Mouse (Mus musculus) neural tube, embryonic 11.5 days (tissue): ENCODE data around the gene Aff3. TPM values are rescaled to one million over a fixed set of nuclear protein-coding genes. Genes with fewer than 3 reads are reported as not detected.
A peak's percentile ranks its signal among the peaks of the same experiment; 100 is the strongest.
"Not testable (repeated sequence)": the region's sequence is repeated elsewhere in the genome, so short reads cannot be mapped to it uniquely, and the experiment has no call there.

Experiments used
- ATAC-seq: fragments of 200-750 bp; cut with Nextera tagmentation; 2 replicates; pipeline ENCODE4 v1.8.0; 2017; ENCODE audit warnings: moderate number of reproducible peaks, mild to moderate bottlenecking, moderate TSS enrichment, moderate library complexity; ENCODE audit not compliant: insufficient read depth, low FRiP score, low TSS enrichment
- DNase-seq: peaks from one replicate; pipeline ENCODE4 v3.0.0-alpha.2; 2015; ENCODE audit warnings: low spot score
- H3K27ac ChIP-seq: fragments of 300-500 bp; sonication (generic); 2 replicates; pipeline ENCODE4 v1.5.1; 2014; ENCODE audit warnings: low read depth, mild to moderate bottlenecking, low read length
- H3K27me3 ChIP-seq: fragments of 300-500 bp; sonication (generic); 2 replicates; pipeline ENCODE4 v1.6.1; 2014; ENCODE audit warnings: mild to moderate bottlenecking, low read length, mixed read lengths; ENCODE audit not compliant: control insufficient read depth, insufficient read depth
- H3K36me3 ChIP-seq: fragments of 300-500 bp; sonication (generic); 2 replicates; pipeline ENCODE4 v1.6.1; 2014; ENCODE audit warnings: mild to moderate bottlenecking, low read length, moderate library complexity, mixed read lengths; ENCODE audit not compliant: control insufficient read depth, insufficient read depth
- H3K4me1 ChIP-seq: fragments of 300-500 bp; sonication (generic); 2 replicates; pipeline ENCODE4 v1.6.1; 2014; ENCODE audit warnings: low read length, mixed read lengths; ENCODE audit not compliant: control insufficient read depth, insufficient read depth
- H3K4me2 ChIP-seq: fragments of 300-500 bp; sonication (generic); 2 replicates; pipeline ENCODE4 v1.6.1; 2014; ENCODE audit warnings: low read depth, mild to moderate bottlenecking, moderate library complexity
- H3K4me3 ChIP-seq: fragments of 300-500 bp; sonication (generic); 2 replicates; pipeline ENCODE4 v1.5.1; 2014; ENCODE audit warnings: low read depth, low read length
- H3K9ac ChIP-seq: fragments of 300-500 bp; sonication (generic); 2 replicates; pipeline ENCODE4 v1.6.1; 2014; ENCODE audit warnings: mild to moderate bottlenecking, low read length
- H3K9me3 ChIP-seq: fragments of 300-500 bp; sonication (generic); 2 replicates; pipeline ENCODE4 v1.6.1; 2016; ENCODE audit warnings: low read length; ENCODE audit not compliant: control insufficient read depth
- WGBS: fragments of 180-500 bp; shearing (Covaris S2); extraction: QIAGEN DNeasy Blood & Tissue Kit; methylation state at CpG from one replicate; pipeline ENCODE4 v1.1.7; 2014; 5-methylcytosine and 5-hydroxymethylcytosine counted together
- polyA plus RNA-seq: library from polyadenylated mRNA; unstranded; fragments of >200 nt; fragmentation: Nextera tagmentation; extraction: Ambion mirVana; gene quantifications from 2 replicates; pipeline ENCODE4 v1.2.1, GENCODE M21; 2014

Aff3 gene
- polyA plus RNA-seq, 1 experiment from 2014 or later, result 33.3 TPM

DNA sequence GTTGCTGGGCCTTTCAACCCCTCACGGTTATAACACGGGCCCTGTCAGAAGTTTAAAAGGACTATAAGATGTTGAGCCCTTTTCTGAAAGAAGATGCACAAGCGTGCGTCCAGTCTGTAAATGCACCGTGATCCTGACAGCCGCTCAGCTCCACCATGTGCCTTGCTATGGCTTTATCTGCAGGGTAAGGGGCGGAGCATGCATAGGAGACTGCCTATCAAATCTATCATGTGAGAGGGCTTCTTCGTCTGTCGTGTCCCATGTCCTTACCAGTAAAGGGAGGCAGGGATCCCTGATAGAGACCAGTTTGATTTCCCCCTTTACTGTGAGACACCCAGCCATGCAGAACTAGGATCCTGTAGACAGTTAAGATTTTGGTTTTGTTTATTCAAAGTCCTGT lies 222.3 kb downstream of the Aff3 start:
- no peak overlapping the region for H3K4me2 ChIP-seq
- 0 out of 2 replicates have a peak overlapping the region, but pooled peaks have one; percentile 27 for H3K27ac ChIP-seq
- H3K9ac ChIP-seq, result no peak overlapping the region
- no peaks in the 10 kb centered on the region for H3K27me3 ChIP-seq
- no peaks in the 10 kb centered on the region for H3K9me3 ChIP-seq
- H3K4me1 ChIP-seq, result peaks cover 68% of the 10 kb centered on the region
- DNase-seq, result peak; percentile 12
- ATAC-seq, result no peak
- H3K36me3 ChIP-seq, result no peaks in the 10 kb centered on the region
- no peak overlapping the region for H3K4me3 ChIP-seq
- 63% methylated on average over 9 of the region's 9 CpGs for WGBS

DNA sequence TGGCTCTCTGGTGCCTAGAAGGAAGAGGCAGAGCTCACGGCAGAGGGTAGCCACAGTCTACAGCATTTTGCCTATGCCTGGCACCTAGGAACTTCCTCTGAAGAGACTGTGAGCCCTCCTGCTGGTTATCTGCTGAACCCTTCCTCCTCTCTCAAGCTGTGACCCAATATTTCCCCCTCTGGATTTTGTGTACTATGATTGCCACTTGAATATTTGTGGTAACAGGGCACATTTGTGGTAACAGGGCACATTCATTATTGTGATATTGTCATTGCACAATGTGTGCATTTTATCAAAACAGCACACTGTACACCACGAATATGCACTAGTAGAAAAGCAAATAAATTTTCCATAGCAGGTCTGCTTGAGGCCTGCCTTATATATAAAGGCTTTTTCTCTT lies 223.0 kb downstream of the Aff3 start:
- H3K27me3 ChIP-seq, result no peaks in the 10 kb centered on the region
- H3K4me1 ChIP-seq, result peaks cover 70% of the 10 kb centered on the region
- H3K4me3 ChIP-seq, result no peak overlapping the region
- H3K36me3 ChIP-seq, result no peaks in the 10 kb centered on the region
- no peak overlapping the region for H3K4me2 ChIP-seq
- no peaks in the 10 kb centered on the region for H3K9me3 ChIP-seq
- 0 out of 2 replicates have a peak overlapping the region, but pooled peaks have one; percentile 39 for H3K27ac ChIP-seq
- 49% methylated on average over 2 of the region's 2 CpGs for WGBS
- ATAC-seq (no peak), DNase-seq (no peak)
- no peak overlapping the region for H3K9ac ChIP-seq

DNA sequence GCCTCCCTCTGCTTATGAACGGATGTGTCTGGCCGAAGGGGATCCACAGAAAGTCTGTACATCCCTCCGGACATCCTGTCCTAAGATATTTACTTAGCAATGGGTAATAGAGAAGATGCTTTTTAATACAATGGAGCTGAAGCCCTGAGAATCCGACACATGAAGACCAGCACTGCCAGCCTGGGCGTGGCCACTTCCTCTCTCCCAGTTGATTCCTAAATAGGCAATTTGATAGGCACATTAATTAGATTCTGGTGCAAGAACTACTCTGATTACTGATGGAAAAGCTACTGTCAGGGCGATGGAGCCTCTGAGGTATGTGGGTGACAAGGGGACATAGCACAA lies 224.3 kb downstream of the Aff3 start:
- Histone ChIP-seq H3K9ac (no peak overlapping the region), H3K27ac (peak overlapping the region; percentile 51; the same call in 1 of the 2 replicates), H3K9me3 (no peaks in the 10 kb centered on the region), H3K36me3 (no peaks in the 10 kb centered on the region), H3K27me3 (no peaks in the 10 kb centered on the region), H3K4me3 (no peak overlapping the region), H3K4me1 (peaks cover 71% of the 10 kb centered on the region), H3K4me2 (no peak overlapping the region)
- DNase-seq, result no peak
- no peak for ATAC-seq
- 71% methylated on average over 6 of the region's 6 CpGs for WGBS

DNA sequence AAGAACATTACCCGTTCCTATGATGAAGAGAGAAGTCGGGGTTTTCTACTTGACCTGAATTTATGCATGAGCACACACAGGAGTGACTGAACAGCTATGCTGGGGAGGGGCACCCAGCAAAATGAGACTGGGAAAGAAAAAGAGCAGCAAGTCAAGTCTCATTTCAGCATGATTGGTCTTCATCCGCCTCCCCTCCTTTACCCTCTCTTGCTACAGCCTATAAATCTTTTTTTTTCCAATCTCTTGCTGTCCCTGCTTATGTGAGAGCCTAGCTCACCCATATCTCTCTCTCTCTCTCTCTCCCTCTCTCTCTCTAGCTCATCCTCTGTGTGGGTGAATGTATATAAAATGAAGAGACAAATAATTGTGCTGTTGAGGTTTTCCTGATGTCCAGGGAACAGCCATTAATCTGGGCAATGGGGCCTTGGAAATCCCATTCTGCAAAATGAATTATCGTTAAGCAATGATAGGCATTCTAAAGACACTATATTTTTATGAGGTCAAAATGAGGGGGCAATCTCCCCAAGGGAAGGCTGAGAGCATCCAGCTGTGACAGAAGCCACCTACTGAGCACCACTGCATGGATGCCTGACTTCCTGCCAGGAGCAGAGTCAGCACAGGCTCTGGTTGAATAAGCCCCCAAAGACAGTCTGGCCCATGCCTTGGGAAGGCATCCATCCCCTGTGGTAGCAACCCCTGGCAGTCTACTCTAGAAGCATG lies 224.8 kb downstream of the Aff3 start:
- Histone ChIP-seq H3K4me1 (peaks cover 69% of the 10 kb centered on the region), H3K27me3 (no peaks in the 10 kb centered on the region), H3K4me3 (no peak overlapping the region), H3K9me3 (no peaks in the 10 kb centered on the region), H3K9ac (no peak overlapping the region), H3K4me2 (no peak overlapping the region), H3K36me3 (no peaks in the 10 kb centered on the region), H3K27ac (peak overlapping the region; percentile 51; the same call in 1 of the 2 replicates)
- peak; percentile 68 for ATAC-seq
- 17% methylated on average over 4 of the region's 4 CpGs for WGBS
- DNase-seq, result peak; percentile 55

DNA sequence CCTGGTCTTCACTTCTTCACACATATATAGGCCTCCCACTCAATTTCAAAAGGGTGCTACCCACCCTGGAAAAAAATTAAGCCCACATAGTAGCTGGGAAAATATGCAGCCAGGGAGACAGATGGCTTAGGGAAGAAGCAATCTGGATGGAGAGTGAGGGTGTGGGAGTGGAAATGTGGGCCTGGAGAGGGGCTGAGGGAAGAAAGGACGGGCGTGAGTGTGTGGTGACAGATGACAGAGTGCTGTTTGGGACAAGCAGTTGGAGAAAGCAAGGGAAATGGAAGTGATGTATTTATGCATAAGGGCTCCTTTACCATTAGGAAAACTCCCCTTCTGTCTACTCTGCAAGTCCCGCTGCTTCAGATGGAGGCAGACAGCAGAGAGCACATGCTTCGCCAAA lies 226.3 kb downstream of the Aff3 start:
- 22% methylated on average over 4 of the region's 4 CpGs for WGBS

DNA sequence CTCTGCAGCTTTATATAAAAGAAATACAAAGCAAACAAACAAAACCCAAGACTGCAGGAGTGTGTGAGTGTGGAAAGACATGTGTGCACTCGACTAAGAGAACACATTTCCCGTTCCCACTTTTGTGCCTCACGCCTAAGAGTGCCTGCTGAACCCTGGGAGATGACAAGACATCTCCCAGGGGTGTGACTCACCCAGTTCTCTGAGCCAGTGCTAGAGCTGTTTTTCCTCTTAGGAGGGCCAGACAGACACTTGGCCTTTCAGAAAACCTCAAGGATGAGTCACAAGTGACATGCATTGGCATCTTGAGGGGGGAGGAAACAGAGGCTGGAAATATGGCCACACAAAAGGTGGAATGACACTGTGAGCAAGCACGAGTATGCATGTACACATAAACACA lies 227.1 kb downstream of the Aff3 start:
- ATAC-seq (no peak), DNase-seq (no peak)
- Histone ChIP-seq H3K9ac (no peak overlapping the region), H3K4me3 (no peak overlapping the region), H3K4me2 (no peak overlapping the region), H3K27ac (peak overlapping the region; percentile 45; the same call in 1 of the 2 replicates), H3K9me3 (no peaks in the 10 kb centered on the region), H3K4me1 (peaks cover 56% of the 10 kb centered on the region), H3K36me3 (no peaks in the 10 kb centered on the region), H3K27me3 (no peaks in the 10 kb centered on the region)
- 63% methylated on average over 4 of the region's 4 CpGs for WGBS

More for the DNA sequence above, 226.3 kb downstream of the Aff3 start:
- Histone ChIP-seq H3K27me3 (no peaks in the 10 kb centered on the region), H3K9me3 (no peaks in the 10 kb centered on the region), H3K9ac (0 out of 2 replicates have a peak overlapping the region, but pooled peaks have one; percentile 7), H3K4me3 (no peak overlapping the region), H3K4me1 (peaks cover 63% of the 10 kb centered on the region), H3K27ac (peak overlapping the region; percentile 45), H3K4me2 (no peak overlapping the region), H3K36me3 (no peaks in the 10 kb centered on the region)
- DNase-seq (peak; percentile 41), ATAC-seq (peak; percentile 33; the same call in 1 of the 2 replicates)

DNA sequence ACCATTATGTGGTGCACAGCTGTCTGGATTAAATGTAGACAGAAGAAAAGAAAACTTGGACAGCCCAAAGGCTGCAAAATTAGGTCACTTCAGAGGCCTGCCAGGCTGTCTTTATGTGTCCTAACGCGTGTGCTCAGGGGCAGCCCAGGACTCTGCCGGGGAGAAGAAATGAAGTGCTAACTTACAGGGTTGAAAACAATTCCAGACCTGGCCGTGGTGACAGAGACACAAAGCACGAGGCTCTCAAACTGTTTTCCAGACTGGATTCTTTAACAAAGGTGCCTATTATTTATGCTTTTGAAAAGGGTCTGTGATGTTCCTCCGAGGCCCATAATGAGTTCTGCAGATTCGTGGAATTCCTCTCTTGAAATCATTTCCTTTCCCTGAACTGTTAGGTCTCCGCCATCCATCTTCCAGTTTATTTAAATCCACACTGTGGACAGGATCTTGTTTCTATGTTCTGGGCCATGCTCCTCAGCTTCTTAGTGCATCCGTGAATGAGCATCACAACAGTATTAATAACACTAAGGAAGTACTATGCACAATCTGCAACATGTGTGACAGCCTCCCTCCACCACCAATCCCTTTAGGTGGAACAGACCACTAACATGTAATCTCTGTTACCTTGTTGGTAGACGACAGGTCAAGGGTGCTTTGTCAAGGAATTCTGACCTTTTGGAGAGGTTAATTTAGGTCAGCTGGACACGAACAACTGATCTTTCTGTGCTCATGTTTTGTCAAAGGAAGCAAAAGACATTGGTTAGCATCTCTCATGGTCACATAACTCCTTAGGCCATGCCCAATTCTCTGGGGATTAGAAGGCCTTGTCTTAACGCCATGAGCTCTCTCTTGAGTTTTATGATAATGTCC lies 228.0 kb downstream of the Aff3 start:
- DNase-seq (peak; percentile 51), ATAC-seq (no peak)
- H3K4me3 ChIP-seq, result no peak overlapping the region
- peak overlapping the region; percentile 42; the same call in 1 of the 2 replicates for H3K27ac ChIP-seq
- H3K9me3 ChIP-seq, result no peaks in the 10 kb centered on the region
- 14% methylated on average over 12 of the region's 12 CpGs for WGBS
- H3K4me1 ChIP-seq, result peaks cover 46% of the 10 kb centered on the region
- no peak overlapping the region for H3K4me2 ChIP-seq
- no peaks in the 10 kb centered on the region for H3K27me3 ChIP-seq
- peak overlapping the region; percentile 29; the same call in 1 of the 2 replicates for H3K9ac ChIP-seq
- H3K36me3 ChIP-seq, result no peaks in the 10 kb centered on the region

DNA sequence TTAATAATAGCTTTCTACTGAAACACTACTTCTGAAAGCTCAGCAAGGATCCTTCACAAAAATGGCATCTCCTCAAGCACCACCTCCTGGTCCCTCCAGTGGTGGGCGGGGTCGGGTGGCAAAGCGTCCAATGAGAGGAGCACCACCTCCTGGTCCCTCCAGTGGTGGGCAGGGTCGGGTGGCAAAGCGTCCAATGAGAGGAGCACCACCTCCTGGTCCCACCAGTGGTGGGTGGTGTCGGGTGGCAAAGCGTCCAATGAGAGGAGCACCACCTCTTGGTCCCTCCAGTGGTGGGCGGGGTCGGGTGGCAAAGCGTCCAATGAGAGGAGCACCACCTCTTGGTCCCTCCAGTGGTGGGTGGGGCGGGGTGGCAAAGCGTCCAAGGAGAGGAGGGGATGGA lies 234.4 kb downstream of the Aff3 start:
- not testable (repeated sequence) for H3K36me3 ChIP-seq, H3K4me1 ChIP-seq, DNase-seq, H3K4me3 ChIP-seq, ATAC-seq, H3K9me3 ChIP-seq, H3K4me2 ChIP-seq, H3K27me3 ChIP-seq, H3K27ac ChIP-seq, H3K9ac ChIP-seq
- WGBS, result 94% methylated on average over 12 of the region's 12 CpGs
